Mouse (Mus musculus) bone marrow, adult 2 months (tissue): ENCODE measurements around the gene Sh3d19.

Experiments
- CTCF ChIP-seq: fragments of 200-500 bp; IDR thresholded peaks from 2 replicates; pipeline ENCODE4 v1.5.1; 2011; ENCODE audit warnings: low read length, control low read depth; ENCODE audit not compliant: control insufficient read depth, insufficient read depth
- POLR2A ChIP-seq: fragments of 200-500 bp; IDR thresholded peaks from 2 replicates; pipeline ENCODE4 v1.6.1; 2011; ENCODE audit warnings: low read depth, mild to moderate bottlenecking, control low read depth, low read length, borderline replicate concordance; ENCODE audit not compliant: control insufficient read depth

GRCm38 (mm10) chr3:86004751-86005150, 33.8 kb downstream of the Sh3d19 start:
- TF ChIP-seq CTCF = no peak
- TF ChIP-seq POLR2A = no peak
